Mouse (Mus musculus) right cerebral cortex, adult 18-20 months (tissue): ENCODE measurements at regions not wholly inside any gene's neighbourhood (a gene's known extent, or its start where the extent isn't known, plus 50 kb on each side); places are given as distances from the start of the nearest gene placed in this dataset.
A peak's percentile ranks its signal among the peaks of the same experiment; 100 is the strongest.

Experiments
- DNase-seq: peaks from one replicate; pipeline ENCODE4 v3.0.0; 2022; ENCODE audit warnings: mixed read lengths

DNA sequence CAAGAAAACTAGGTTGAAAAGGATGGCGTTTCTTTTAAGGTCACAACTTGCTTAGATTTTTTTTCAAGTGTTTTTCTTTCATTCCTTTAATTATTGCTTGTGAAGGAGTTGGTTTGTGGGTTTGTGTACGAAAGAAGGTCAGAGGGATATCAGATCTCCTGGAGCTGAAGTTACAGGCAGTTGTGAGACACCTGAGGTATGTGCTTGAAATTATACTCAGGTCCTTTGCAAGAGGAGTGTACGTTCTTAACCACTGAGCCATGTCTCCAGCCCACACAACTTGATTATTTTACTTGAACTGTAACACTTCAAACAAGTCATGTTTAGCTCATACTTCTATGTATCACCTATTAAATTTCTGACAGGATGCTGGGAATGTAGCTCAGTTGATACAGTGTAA lies 82.5 kb upstream of the Scg2 start:
- DNase-seq: no peak

GRCm38 (mm10) chr1:79505677-79506076 lies 65.8 kb upstream of the Scg2 start:
- DNase-seq: peak; percentile 24
